Mouse (Mus musculus): ENCODE measurements at regions not wholly inside any gene's neighbourhood (a gene's known extent, or its start where the extent isn't known, plus 50 kb on each side); places are given as distances from the start of the nearest gene placed in this dataset.

DNA sequence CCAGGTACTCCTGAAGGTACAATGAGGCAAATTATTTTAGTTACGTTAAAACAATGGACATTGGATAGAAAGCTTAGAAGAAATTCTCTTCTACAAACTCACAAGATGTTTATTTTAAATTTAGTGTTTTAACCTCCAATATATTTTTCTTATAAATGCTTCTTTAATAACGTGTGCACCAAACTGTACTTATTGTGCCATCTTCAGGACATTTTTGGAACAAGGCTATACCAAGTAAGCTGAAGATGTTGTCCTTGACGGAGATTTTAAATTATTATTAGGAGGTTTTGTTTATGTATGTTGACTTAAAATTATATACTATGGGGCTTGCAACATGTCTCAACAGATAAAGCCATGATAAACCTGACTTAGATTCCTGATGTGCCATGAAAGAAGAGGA is 99.4 kb upstream of the Aga start:
- TF ChIP-seq POLR2A (IDR thresholded peaks at IDR 0.05; ENCODE audit: control insufficient read depth in 1 of 2, insufficient read depth in 1 of 2, low read depth in 1 of 2, low read length in 2 of 2, poor library complexity in 1 of 2), result no peak
- no peak for TF ChIP-seq MAX (IDR thresholded peaks at IDR 0.05; ENCODE audit: low read length)
- no peak for TF ChIP-seq E2F4 (IDR thresholded peaks at IDR 0.05; ENCODE audit: borderline replicate concordance, low read depth, low read length)
- TF ChIP-seq ZC3H11A (IDR thresholded peaks at IDR 0.05; ENCODE audit: low read depth, low read length), result no peak
- TF ChIP-seq POLR2AphosphoS5 (IDR thresholded peaks at IDR 0.05; ENCODE audit: borderline replicate concordance, low read depth, low read length), result no peak
- no peak for TF ChIP-seq ZKSCAN1 (IDR thresholded peaks at IDR 0.05; ENCODE audit: low read depth, low read length)
- no peak for TF ChIP-seq CTCF (IDR thresholded peaks at IDR 0.05 in 2 of 3, conservative IDR thresholded peaks at IDR 0.05 in 1 of 3; ENCODE audit: control insufficient read depth in 1 of 3, insufficient read depth in 1 of 3, low read depth in 2 of 3, low read length in 3 of 3, poor library complexity in 1 of 3, severe bottlenecking in 1 of 3)
- TF ChIP-seq EP300 (IDR thresholded peaks at IDR 0.05; ENCODE audit: low read depth in 1 of 2, low read length in 2 of 2), result no peak
- TF ChIP-seq MXI1 (IDR thresholded peaks at IDR 0.05; ENCODE audit: low read depth, low read length), result no peak
